Mouse (Mus musculus) cortical plate, adult 2 months (tissue): Measurements from ENCODE around the gene Tmem181a. TPM values are rescaled to one million over a fixed set of nuclear protein-coding genes. Genes with fewer than 3 reads are reported as not detected.
A peak's percentile ranks its signal among the peaks of the same experiment; 100 is the strongest.
"Not testable (repeated sequence)": the region's sequence is repeated elsewhere in the genome, so short reads cannot be mapped to it uniquely, and the experiment has no call there.

Experiments used
- H3K27ac ChIP-seq: fragments of 200-500 bp; 2 replicates; pipeline ENCODE4 v1.5.1; 2012; ENCODE audit warnings: low read length, control low read depth, inconsistent platforms; ENCODE audit not compliant: insufficient read depth
- H3K4me1 ChIP-seq: fragments of 200-500 bp; 2 replicates; pipeline ENCODE4 v1.6.1; 2011; ENCODE audit warnings: low read length; ENCODE audit not compliant: control insufficient read depth, insufficient read depth
- H3K4me3 ChIP-seq: fragments of 200-500 bp; 2 replicates; pipeline ENCODE4 v1.5.1; 2011; ENCODE audit warnings: mild to moderate bottlenecking, low read length, control low read depth; ENCODE audit not compliant: insufficient read depth
- CTCF ChIP-seq: fragments of 200-500 bp; IDR thresholded peaks from 2 replicates; pipeline ENCODE4 v1.5.1; 2011; ENCODE audit warnings: mild to moderate bottlenecking, control low read depth, low read length; ENCODE audit not compliant: insufficient read depth; ENCODE audit errors: extremely low read depth
- POLR2A ChIP-seq: fragments of 200-500 bp; IDR thresholded peaks from 2 replicates; pipeline ENCODE4 v1.6.1; 2011; ENCODE audit warnings: mild to moderate bottlenecking, low read length, control low read depth; ENCODE audit not compliant: insufficient read depth; ENCODE audit errors: extremely low read depth
- polyA plus RNA-seq: library from polyadenylated mRNA; depleted of rRNA; stranded (reverse); fragments of >200 nt; gene quantifications from 2 replicates; pipeline ENCODE4 v1.2.3, GENCODE M21; 2012; rRNA removed

Gene Tmem181a
- polyA plus RNA-seq = 67.3 and 70.8 TPM in 2 replicates

DNA sequence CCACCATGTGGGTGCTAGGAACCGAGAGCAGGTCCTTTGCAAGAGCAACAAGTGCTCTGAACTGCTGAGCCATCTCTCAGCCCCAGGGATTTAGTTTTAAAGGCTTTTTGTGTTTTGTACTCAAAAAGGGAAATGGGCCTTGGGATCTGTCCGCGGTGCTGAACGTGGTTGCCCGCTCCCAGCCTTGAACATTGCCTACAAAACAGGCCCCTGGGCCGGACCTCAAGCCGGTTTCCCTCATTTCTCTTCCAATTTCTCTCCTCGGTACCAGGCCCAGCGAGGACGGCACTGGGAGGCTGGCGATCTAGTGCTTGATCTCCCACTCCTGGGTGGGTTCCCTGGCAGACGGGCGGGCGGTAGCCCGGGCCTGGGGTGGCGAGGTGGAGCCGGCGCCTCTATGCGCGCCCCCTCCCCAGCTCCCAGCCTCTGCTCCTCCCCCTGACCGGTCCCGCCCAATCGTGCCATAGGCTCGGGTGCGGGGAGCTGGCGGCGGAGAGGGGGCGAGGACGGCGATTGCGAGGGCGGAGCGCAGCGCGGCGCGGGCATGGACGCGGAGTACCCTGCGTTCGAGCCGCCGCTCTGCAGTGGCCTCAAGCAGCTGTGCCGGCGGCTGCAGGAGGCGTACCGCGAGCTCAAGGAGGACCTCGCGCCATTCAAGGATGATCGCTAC is at the start of gene Tmem181a:
Gene Tmem181a, plus strand, starts transcription at position 461 of the 670 bp plus-strand sequence.
- H3K27ac ChIP-seq = peak within 1 kb of the TSS; percentile 81; the same call in 1 of the 2 replicates
- peak within 1 kb of the TSS; percentile 44 for H3K4me3 ChIP-seq
- H3K4me1 ChIP-seq = not testable (repeated sequence)

DNA sequence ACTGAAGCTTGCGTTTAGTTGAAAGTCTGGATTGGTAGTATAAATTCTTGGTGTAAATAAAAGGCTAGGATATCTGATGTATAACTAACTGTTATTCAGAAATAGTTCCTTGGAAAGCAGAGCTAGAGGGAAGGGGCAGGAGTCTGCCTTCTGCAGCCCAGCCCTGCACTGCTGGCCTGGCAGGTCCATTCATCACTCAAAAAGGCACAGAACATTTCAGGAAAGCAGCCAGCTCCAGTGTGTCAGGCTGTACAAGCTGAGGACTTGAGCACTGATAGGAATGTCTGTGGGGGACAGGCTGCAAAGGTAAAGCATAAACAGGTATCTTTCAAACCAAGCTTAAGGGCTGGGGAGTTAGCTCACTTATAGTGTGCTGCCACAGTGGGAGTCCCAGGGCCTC is 44.9 kb upstream of the Tmem181a start:
- peaks cover 6% of the 10 kb centered on the region for H3K4me1 ChIP-seq
- TF ChIP-seq POLR2A (no peak), CTCF (no peak)
- H3K27ac ChIP-seq = no peak overlapping the region
- H3K4me3 ChIP-seq = no peak overlapping the region

DNA sequence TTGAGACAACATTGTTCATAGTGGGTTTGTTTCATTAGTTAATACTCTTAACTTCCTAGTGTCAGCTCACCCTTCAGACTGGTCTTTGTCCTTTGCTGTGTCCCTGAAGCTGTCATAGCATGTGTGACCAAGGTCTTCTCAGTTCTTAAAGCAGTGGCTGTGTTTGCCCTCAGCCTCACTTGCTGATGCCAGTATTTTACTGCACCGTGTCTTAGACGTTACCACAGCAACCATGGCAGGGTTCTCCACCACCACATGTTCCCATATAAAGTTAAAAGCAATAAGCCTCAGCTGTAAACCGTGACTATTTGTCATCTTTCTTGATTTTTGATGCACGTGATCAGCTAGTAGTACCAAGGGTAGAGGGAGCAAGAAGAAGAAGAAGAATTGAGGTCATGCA is 41.0 kb upstream of the Tmem181a start:
- H3K4me1 ChIP-seq = peaks cover 6% of the 10 kb centered on the region
- no peak for TF ChIP-seq CTCF
- TF ChIP-seq POLR2A = no peak
- H3K4me3 ChIP-seq = no peak overlapping the region
- no peak overlapping the region for H3K27ac ChIP-seq

DNA sequence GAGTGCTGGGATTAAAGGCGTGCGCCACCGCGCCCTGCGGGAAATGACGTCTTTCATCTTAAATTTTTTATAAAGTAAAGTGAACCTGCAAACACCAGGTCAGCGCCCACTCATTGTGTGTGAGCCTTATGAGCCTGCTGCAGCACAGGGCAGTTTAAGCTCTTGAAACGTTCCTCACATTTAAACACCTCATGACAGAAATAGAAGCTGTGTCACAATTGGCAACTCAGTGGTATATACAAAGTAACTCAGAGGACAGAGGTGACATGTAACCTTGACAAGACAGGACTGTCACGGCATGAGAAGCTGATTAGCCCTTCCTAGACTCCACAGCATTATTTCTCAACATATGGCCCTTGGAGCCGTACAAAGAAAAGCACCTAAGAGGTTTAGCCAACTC is 40.1 kb upstream of the Tmem181a start:
- peaks cover 6% of the 10 kb centered on the region for H3K4me1 ChIP-seq
- TF ChIP-seq POLR2A (no peak), CTCF (no peak)
- no peak overlapping the region for H3K4me3 ChIP-seq
- no peak overlapping the region for H3K27ac ChIP-seq

DNA sequence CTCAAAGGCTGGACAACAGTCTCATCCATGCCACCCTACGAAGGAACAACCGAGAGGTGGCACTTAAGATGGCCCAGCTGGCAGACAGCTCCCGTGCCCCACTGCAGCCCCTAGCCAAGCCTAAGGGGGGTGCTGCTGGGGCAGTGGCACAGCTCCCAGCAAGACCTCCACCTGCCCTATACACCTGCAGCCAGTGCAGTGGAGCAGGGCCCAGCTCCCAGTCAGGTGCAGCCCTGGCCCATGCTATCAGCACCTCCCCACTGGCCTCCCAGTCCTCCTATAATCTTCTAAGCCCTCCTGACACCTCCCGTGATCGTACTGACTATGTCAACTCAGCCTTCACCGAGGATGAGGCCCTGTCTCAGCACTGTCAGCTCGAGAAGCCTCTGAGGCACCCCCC is 24.0 kb upstream of the Tmem181a start:
- H3K4me3 ChIP-seq, H3K27ac ChIP-seq, H3K4me1 ChIP-seq: not testable (repeated sequence)

DNA sequence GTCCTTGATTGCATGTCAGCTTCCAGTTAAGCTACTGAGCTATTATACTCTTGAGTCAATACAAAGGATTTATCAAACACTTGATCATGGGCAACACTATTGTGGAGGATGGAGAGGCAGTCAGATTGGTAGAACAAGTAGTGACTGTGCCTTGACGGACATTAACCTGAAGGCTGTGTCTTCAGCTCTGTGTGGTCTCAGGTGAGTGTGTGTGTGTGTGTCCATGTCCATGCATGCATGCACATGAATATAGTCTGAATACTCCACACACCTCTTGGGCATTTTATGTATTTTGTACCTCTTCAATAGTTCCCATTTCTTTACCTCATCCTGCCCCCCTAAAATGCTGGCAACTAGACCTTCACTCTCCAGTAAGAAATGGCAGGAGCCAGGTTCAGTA is 5.4 kb upstream of the Tmem181a start:
- not testable (repeated sequence) for H3K4me3 ChIP-seq, H3K27ac ChIP-seq, H3K4me1 ChIP-seq

DNA sequence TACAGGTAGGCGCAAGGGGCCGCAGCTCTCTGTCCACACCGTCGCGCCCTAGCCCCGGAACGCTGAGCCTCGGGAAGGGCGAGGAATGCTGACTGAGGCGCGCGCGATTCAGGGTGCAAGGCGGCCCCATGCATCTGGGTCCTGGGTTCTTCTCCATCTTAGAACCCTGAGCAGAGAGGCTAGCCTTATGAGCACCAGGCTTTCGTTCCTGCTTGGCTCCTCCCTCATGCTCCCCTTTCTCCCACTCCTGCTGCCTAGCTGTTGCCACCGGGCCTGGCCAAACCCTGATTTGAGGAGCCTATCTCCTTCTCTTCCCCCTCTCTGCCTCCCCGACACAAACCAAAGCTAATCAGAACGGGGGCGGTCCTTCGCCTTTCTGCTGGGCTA is 403 bp downstream of the Tmem181a start:
- H3K4me3 ChIP-seq = peak overlapping the region; percentile 44
- H3K27ac ChIP-seq = peak overlapping the region; percentile 81; the same call in 1 of the 2 replicates
- not testable (repeated sequence) for H3K4me1 ChIP-seq

DNA sequence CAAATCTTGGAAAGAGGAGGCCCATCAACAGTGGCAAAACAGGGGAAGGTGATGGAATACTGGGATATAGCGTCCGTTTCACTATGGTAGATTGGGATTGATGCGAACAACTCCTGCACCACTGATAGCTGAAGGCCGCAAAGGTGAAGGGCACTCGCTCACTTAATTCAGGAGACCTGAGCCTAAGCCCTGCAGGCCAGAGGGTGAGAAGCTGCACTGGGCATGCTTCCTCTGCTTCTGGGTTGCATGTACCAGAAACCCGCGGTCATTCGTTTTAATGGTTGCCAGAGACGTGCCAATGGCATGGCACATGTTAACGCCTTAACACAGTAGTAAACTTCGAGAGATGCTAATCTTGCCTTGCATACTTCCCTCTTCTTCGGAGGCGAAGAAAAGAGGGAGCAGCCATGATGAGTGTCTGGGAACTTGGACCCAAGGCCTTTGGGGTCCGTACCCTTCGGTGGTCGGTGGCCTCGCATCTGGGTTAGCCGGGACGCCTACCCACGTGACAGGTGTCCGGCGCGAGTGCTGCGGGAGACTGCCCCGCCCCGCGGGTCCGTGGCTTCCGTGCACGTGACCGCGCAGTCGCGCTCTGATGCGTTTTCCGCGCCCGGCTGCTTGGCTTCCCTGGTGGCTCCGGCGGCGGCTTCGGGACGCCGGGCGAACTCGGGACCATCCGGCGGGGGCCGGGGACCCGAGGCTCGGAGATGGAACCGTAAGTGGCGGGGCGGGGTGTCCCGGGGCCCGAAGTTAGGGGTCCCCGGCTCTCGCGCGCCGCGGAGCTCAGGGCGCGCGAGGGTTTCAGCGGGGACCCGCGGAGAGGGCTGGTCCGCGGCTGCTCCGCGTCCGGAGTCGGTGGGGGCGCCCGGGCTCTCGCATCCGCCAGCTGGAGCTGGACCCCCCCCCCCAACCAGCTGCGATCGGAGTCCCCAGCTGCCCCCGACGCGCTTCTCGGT is 13.5 kb downstream of the Tmem181a start:
- H3K27ac ChIP-seq, H3K4me1 ChIP-seq: not testable (repeated sequence)
- H3K4me3 ChIP-seq = peak overlapping the region; percentile 75

DNA sequence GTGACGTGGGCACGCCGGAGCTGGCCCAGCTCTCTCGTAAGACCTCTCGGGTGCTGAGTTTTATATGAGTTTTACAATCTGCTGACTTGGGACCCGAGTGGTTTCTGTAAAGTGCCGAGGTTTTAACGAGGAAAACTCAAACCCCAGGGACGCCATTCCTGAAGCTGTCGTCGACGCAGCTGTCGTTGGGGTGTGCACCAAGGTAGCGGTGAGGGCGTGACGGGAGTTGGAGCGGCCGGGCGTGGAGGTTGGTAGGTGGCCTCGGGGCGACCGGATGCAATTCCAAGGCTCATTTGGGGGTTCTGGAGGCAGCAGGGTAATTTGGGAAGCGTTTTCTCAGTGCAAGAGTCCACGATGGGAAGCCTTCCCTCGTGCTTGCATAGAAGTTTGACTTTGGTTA is 14.2 kb downstream of the Tmem181a start:
- not testable (repeated sequence) for H3K27ac ChIP-seq, H3K4me1 ChIP-seq
- H3K4me3 ChIP-seq = peak overlapping the region; percentile 47; the same call in 1 of the 2 replicates

DNA sequence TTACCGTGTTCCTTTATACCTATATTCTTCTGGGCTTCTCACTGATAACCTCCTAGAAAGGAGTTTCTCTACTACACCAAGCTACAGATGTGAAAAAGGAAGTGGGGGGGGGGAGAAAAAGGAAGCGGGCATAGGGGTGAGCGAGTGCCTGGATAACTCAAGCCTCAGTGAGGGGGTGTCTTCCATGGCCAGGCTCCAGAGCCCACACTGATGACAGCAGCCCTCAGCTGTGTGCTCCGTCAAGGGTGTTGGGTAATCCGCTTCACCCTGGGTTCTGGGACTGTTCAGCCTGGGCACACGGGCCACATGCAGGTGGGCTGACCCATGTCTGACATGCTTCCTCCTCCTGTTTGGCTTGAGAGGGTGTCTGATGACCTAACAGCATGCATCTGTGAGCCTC is 15.3 kb downstream of the Tmem181a start:
- H3K27ac ChIP-seq, H3K4me1 ChIP-seq, H3K4me3 ChIP-seq: not testable (repeated sequence)

DNA sequence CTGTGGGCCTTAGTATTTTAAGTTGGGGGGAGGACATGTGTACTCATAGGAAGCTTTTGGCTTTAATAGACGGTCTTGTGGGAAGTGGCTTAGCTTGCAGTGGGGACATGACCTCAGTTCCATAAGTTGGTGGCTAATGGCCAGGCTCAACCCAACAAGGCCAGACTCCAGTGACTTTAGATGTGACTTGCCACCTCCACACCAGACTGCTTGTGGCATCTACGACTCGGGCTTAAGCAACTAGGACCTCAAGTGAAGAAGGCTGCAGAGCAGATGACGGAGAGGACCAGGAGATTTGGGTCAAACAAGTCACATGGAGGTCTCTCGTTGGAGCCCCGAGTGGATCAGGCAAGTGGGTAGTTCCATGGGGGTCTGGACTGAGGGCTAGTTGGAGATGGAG is 18.0 kb downstream of the Tmem181a start:
- H3K4me3 ChIP-seq, H3K4me1 ChIP-seq, H3K27ac ChIP-seq: not testable (repeated sequence)

DNA sequence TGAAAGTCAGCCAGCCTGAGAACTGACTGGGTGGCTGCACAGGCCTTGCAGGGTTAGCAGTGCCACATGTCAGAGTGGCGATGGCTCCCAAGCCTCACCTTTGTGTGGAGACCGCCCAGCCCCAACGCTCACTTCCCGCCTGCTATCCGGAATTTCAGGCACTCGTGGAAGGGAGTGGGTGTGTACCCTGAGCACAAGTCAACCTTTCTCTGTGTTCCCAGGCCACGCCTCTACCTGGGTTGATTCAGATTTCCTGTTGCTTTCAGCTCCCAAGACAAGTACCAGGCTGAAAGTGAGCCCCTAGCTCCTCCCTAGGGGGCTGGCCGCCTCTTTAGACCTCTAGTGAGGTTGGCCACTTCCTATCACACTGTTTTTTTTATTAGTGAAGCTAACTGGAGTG is 22.5 kb downstream of the Tmem181a start:
- H3K27ac ChIP-seq = not testable (repeated sequence)

DNA sequence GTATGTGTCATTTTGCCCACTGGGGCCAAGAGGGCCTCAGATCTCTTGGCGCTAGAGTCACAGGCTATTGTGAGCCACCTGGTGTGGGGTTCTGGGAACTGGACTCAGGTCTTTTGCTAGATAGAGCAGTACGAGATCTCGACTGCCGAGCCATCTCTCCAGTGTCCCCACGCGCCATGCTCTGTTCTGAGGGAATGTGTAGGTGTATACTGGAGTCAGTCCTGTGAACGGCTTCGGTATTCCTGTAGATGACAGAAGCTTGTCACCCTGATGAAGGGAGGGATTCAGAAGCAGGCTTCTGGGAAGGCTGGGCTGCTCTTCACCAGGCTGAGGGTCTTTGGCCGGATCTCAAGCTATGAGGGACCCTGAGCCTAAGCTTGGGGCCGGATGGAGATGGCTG is 23.1 kb downstream of the Tmem181a start:
- H3K4me3 ChIP-seq, H3K4me1 ChIP-seq, H3K27ac ChIP-seq: not testable (repeated sequence)

More for the DNA sequence above, 22.5 kb downstream of the Tmem181a start:
- H3K4me1 ChIP-seq, H3K4me3 ChIP-seq: not testable (repeated sequence)

DNA sequence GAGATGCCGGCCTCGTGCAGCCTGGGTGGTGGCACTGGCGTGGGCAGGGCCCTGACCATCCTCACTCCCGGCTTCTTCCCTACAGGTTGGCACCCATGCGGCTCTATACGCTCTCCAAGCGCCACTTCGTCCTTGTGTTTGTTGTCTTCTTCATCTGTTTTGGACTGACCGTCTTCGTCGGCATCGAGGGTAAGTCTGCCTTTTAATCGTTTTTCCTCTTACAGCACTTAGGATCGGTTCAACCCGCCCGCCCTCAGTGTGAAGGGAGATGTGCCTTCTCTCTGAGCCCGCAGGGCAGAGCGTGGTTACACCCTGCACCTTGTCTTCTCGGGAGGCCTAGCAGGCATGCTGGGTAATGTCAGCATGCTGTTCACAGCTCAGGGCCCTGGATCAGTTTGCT is 23.9 kb downstream of the Tmem181a start:
- H3K4me3 ChIP-seq, H3K4me1 ChIP-seq, H3K27ac ChIP-seq: not testable (repeated sequence)

DNA sequence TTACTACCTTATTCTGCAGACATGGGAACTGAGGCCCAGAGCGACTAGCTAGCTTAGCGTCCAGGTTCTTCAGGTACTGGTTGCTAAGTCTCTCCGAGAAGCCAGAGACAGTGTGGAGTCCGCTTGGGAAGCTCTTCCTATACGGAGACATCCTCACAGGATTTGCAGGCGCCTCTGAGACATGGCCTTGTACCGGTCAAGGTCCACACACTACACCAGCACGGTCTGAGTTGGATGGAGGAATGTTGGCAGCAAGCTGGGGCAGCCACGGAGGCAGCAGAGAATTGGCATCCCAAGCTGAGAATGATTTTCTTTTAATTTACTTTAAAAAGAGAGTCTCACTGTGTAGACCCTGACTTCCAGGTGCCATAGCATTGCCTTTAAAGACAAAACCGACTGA is 26.5 kb downstream of the Tmem181a start:
- H3K4me1 ChIP-seq, H3K4me3 ChIP-seq, H3K27ac ChIP-seq: not testable (repeated sequence)
